In genomic region chr11:105332468-105332867, GRCm38 (mm10) we compare ENCODE assay signal across 10 mouse cellular contexts. TPM values are rescaled to one million over a fixed set of nuclear protein-coding genes. Genes with fewer than 3 reads are reported as not detected.
DNase-seq lines count a peak whose midpoint lies in the region; ATAC-seq and TF ChIP-seq lines count a peak whose summit lies in the region.
"Had no signal": no experiment of that assay in that cellular context is flagged by ENCODE, and none has a peak within 500 bp of the region (broad histone marks: within the 10 kb centered on the region; RNA-seq: fewer than 3 reads in every experiment).

No protein-coding gene starts in this region.

- no peak overlapping the region for H3K4me2 ChIP-seq in hindbrain, embryonic 12.5 days (replicated peaks)
- no peak overlapping the region for H3K4me2 ChIP-seq in neural tube, embryonic 15.5 days
- H3K4me2 ChIP-seq: embryonic facial prominence, embryonic 12.5 days; limb, embryonic 13.5 days had no signal

- WGBS in hindbrain, embryonic 12.5 days, result 78% methylated on average over 8 of the region's 8 CpGs
- WGBS in liver, adult 2 months, result 76% methylated on average over 8 of the region's 8 CpGs
- WGBS in neural tube, embryonic 15.5 days, result 59% methylated on average over 8 of the region's 8 CpGs

- no peaks in the 10 kb centered on the region for H3K79me2 ChIP-seq in liver, adult 2 months (ENCODE audit: control insufficient read depth, insufficient read depth, low read length)

- H3K36me3 ChIP-seq in hindbrain, embryonic 12.5 days, result no peaks in the 10 kb centered on the region; the same call in none of the 2 replicates
- H3K36me3 ChIP-seq in liver, adult 2 months (ENCODE audit: control insufficient read depth, insufficient read depth, low read length), result no peaks in the 10 kb centered on the region
- H3K36me3 ChIP-seq in neural tube, embryonic 15.5 days, result no peaks in the 10 kb centered on the region

- H3K27ac ChIP-seq in hindbrain, embryonic 12.5 days, result no peak overlapping the region
- no peak overlapping the region for H3K27ac ChIP-seq in liver, adult 2 months (replicated peaks; ENCODE audit: insufficient read depth, low read depth, low read length)
- no peak overlapping the region for H3K27ac ChIP-seq in neural tube, embryonic 15.5 days (replicated peaks)
- H3K27ac ChIP-seq: embryonic facial prominence, embryonic 12.5 days; limb, embryonic 13.5 days had no signal

- H3K27me3 ChIP-seq in hindbrain, embryonic 12.5 days, result no peaks in the 10 kb centered on the region
- H3K27me3 ChIP-seq in liver, adult 2 months (ENCODE audit: control insufficient read depth, insufficient read depth, low read length), result no peaks in the 10 kb centered on the region
- H3K27me3 ChIP-seq in neural tube, embryonic 15.5 days (replicated peaks), result no peaks in the 10 kb centered on the region
- H3K27me3 ChIP-seq: embryonic facial prominence, embryonic 12.5 days; limb, embryonic 13.5 days had no signal

- no peaks in the 10 kb centered on the region for H3K9me3 ChIP-seq in hindbrain, embryonic 12.5 days (replicated peaks)
- no peaks in the 10 kb centered on the region for H3K9me3 ChIP-seq in neural tube, embryonic 15.5 days (replicated peaks)
- H3K9me3 ChIP-seq: embryonic facial prominence, embryonic 12.5 days; limb, embryonic 13.5 days had no signal

- TF ChIP-seq POLR2A in liver, adult 2 months (IDR thresholded peaks at IDR 0.05; ENCODE audit: extremely low read depth, insufficient read depth, low read length), result no peak

- peak; percentile 35; the same call in 1 of the 2 replicates for ATAC-seq in hindbrain, embryonic 12.5 days (ENCODE audit: low FRiP score)
- ATAC-seq in neural tube, embryonic 15.5 days (ENCODE audit: low FRiP score), result 0 out of 2 replicates have a peak, but pooled peaks have one; percentile 41

- peak; percentile 62 for DNase-seq in layer of hippocampus, adult 11-12 months (ENCODE audit: low spot score)
- no peak for DNase-seq in layer of hippocampus, postnatal 36 days
- DNase-seq in ZHBTc4 (ENCODE audit: low read depth, low spot score), result peak; percentile 68
- peak; percentile 65 to 89 for DNase-seq in cerebellum, postnatal 4 days (ENCODE audit: low spot score in 2 of 2)
- no peak for DNase-seq in liver, adult 2 months (ENCODE audit: extremely low read depth, low read depth, low spot score)
- DNase-seq in urinary bladder, postnatal 10 days (ENCODE audit: low spot score), result no peak

- peaks cover 14% of the 10 kb centered on the region for H3K4me1 ChIP-seq in hindbrain, embryonic 12.5 days
- no peaks in the 10 kb centered on the region for H3K4me1 ChIP-seq in liver, adult 2 months (ENCODE audit: control insufficient read depth, insufficient read depth, low read length)
- peaks cover 5% of the 10 kb centered on the region; the same call in 1 of the 2 replicates for H3K4me1 ChIP-seq in neural tube, embryonic 15.5 days

- no peak overlapping the region for H3K4me3 ChIP-seq in hindbrain, embryonic 12.5 days
- no peak overlapping the region for H3K4me3 ChIP-seq in liver, adult 2 months (ENCODE audit: insufficient read depth, low read depth, low read length)
- no peak overlapping the region for H3K4me3 ChIP-seq in neural tube, embryonic 15.5 days (replicated peaks)
- H3K4me3 ChIP-seq: embryonic facial prominence, embryonic 12.5 days; limb, embryonic 13.5 days had no signal

- peak; percentile 54 for TF ChIP-seq CTCF in liver, adult 2 months (IDR thresholded peaks at IDR 0.05; ENCODE audit: low read depth, low read length)

- H3K9ac ChIP-seq in hindbrain, embryonic 12.5 days, result no peak overlapping the region
- H3K9ac ChIP-seq in liver, adult 2 months (ENCODE audit: low read depth, low read length), result no peak overlapping the region
- H3K9ac ChIP-seq in neural tube, embryonic 15.5 days (replicated peaks), result no peak overlapping the region
- H3K9ac ChIP-seq: embryonic facial prominence, embryonic 12.5 days; limb, embryonic 13.5 days had no signal

RNA-seq across cellular contexts. Expression of gene Mrc2, which starts 40.0 kb away (rescaled TPM):
- total RNA-seq in layer of hippocampus, postnatal 36 days (2021), result 1 to 10 TPM; 4.7 to 7.4 TPM
- 20.9 and 21.5 TPM in 2 replicates for polyA plus RNA-seq in hindbrain, embryonic 12.5 days (2016; fragmentation: Nextera tagmentation; extraction: Ambion mirVana)
- 0.55 and 0.81 TPM in 2 replicates for total RNA-seq in liver, adult 2 months (2014; rRNA removed)
- polyA plus RNA-seq in liver, adult 2 months (2012; rRNA removed), result 0.91 and 1.1 TPM in 2 replicates
- polyA plus RNA-seq in neural tube, embryonic 15.5 days (2015; fragmentation: Nextera tagmentation; extraction: Ambion mirVana), result 5.1 and 6.6 TPM in 2 replicates

Comparison
In these comparisons a context has a peak if more than half of its experiments do, and no peak if none do; other contexts are left out.
1. DNase-seq: peak in layer of hippocampus, adult 11-12 months (single experiment), ZHBTc4 (single experiment) and cerebellum, postnatal 4 days (2 of 2); none in layer of hippocampus, postnatal 36 days (0 of 2), liver, adult 2 months (single experiment) and urinary bladder, postnatal 10 days (single experiment).